Mouse (Mus musculus) spleen, adult 2 months (tissue): ENCODE data around the gene Slc15a3.

Experiments used
- CTCF ChIP-seq: fragments of 200-500 bp; IDR thresholded peaks from 2 replicates; pipeline ENCODE4 v1.5.1; 2011; ENCODE audit warnings: mild to moderate bottlenecking, inconsistent platforms; ENCODE audit not compliant: insufficient read depth, insufficient read length, insufficient replicate concordance; ENCODE audit errors: extremely low read depth
- POLR2A ChIP-seq: fragments of 200-500 bp; IDR thresholded peaks from 2 replicates; pipeline ENCODE4 v1.6.1; 2011; ENCODE audit warnings: low read depth, low read length, inconsistent platforms

DNA sequence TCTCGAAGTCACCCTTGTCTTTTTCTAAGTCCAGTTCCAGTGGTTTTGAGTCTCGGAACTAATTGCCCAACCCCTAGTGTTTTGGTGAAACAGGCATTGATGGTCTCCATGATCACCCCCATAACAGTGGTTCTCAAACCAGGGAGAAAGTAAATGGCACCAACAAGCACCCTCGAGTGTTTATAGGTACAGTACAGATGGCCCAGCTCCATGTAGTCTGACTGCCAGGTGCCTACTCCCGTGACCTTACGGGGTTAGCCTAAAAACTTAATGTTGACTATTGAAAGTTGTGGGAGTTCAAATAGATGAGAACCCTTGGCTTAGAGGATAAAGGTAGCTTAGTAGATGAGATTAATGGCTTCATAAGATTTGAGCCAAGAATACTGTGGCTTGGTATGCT lies 61.5 kb downstream of the Slc15a3 start:
- TF ChIP-seq CTCF (no peak), POLR2A (no peak)
